Mouse (Mus musculus) small intestine, adult 2 months (tissue): ENCODE results near the gene Il1a.

ENCODE experiments used
- CTCF ChIP-seq: fragments of 200-500 bp; IDR thresholded peaks from 2 replicates; pipeline ENCODE4 v1.5.1; 2012; ENCODE audit warnings: low read depth, mild to moderate bottlenecking, control low read depth, inconsistent platforms, low read length, moderate library complexity, mixed read lengths; ENCODE audit not compliant: insufficient replicate concordance, insufficient read length; ENCODE audit errors: extremely low read depth
- POLR2A ChIP-seq: fragments of 200-500 bp; IDR thresholded peaks from 2 replicates; pipeline ENCODE4 v1.6.1; 2012; ENCODE audit warnings: low read depth, mild to moderate bottlenecking, control low read depth, inconsistent platforms, low read length, moderate library complexity

DNA sequence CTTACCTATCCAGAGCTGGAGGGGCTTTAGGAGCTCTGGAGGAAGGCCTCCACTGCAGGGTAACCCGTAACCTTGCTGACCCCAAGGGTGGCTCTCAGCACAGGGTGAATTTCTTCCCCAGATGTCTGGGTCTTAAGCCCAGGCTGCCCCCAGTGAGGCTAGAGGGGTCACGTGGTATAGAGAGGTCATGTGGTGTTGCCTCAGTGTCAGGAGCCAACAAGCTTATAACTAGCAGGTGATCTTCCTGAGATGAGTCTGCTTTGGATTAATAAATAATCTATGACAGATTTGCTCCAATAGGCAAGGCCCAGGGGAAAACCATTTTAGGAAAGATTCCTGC, 56.2 kb downstream of the Il1a start:
- no peak for TF ChIP-seq POLR2A
- TF ChIP-seq CTCF = no peak
